Mouse (Mus musculus): ENCODE data around the gene Neurod6. TPM values are rescaled to one million over a fixed set of nuclear protein-coding genes. Genes with fewer than 3 reads are reported as not detected.
A peak's percentile ranks its signal among the peaks of the same experiment; 100 is the strongest.
"Not testable (repeated sequence)": the region's sequence is repeated elsewhere in the genome, so short reads cannot be mapped to it uniquely, and the experiment has no call there.

Gene Neurod6
- not detected in 2 replicates for polyA plus RNA-seq (2012; ENCODE audit: insufficient read depth, insufficient read length, missing spikeins)

- Histone ChIP-seq H3K4me3 (ENCODE audit: insufficient read depth, low read depth, low read length) (no peak within 1 kb of the TSS), H3K27ac (replicated peaks; ENCODE audit: low read depth, low read length) (no peak within 1 kb of the TSS)
These were observed at the start of gene Neurod6 for GRCm38 (mm10) chr6:55680974-55681373. Gene Neurod6 (minus strand): TSS chr6:55681263.

GRCm38 (mm10) chr6:55717209-55717608, 36.1 kb upstream of the Neurod6 start:
- H3K4me1 ChIP-seq (ENCODE audit: control insufficient read depth, insufficient read depth, insufficient read length, low read length) = no peaks in the 10 kb centered on the region
- H3K4me3 ChIP-seq (ENCODE audit: insufficient read depth, low read depth, low read length) = no peak overlapping the region
- no peak overlapping the region for H3K27ac ChIP-seq (replicated peaks; ENCODE audit: low read depth, low read length)

More at GRCm38 (mm10) chr6:55680974-55681373, at the start of gene Neurod6:
- H3K4me1 ChIP-seq (ENCODE audit: control insufficient read depth, insufficient read depth, insufficient read length, low read length) = no peaks in the 10 kb centered on the region

- H3K4me1 ChIP-seq (ENCODE audit: control insufficient read depth, insufficient read depth, insufficient read length, low read length) = no peaks in the 10 kb centered on the region
- no peak overlapping the region for H3K4me3 ChIP-seq (ENCODE audit: insufficient read depth, low read depth, low read length)
- no peak overlapping the region for H3K27ac ChIP-seq (replicated peaks; ENCODE audit: low read depth, low read length)
These were observed 34.4 kb upstream of the Neurod6 start for GRCm38 (mm10) chr6:55715446-55715845.

- not testable (repeated sequence) for H3K4me1 ChIP-seq (ENCODE audit: control insufficient read depth, insufficient read depth, insufficient read length, low read length); H3K4me3 ChIP-seq (ENCODE audit: insufficient read depth, low read depth, low read length); H3K27ac ChIP-seq (replicated peaks; ENCODE audit: low read depth, low read length)
These were observed 29.9 kb upstream of the Neurod6 start for GRCm38 (mm10) chr6:55710913-55711312.

- Histone ChIP-seq H3K27ac (replicated peaks; ENCODE audit: low read depth, low read length) (no peak overlapping the region), H3K4me1 (ENCODE audit: control insufficient read depth, insufficient read depth, insufficient read length, low read length) (no peaks in the 10 kb centered on the region), H3K4me3 (ENCODE audit: insufficient read depth, low read depth, low read length) (no peak overlapping the region)
These were observed 23.7 kb upstream of the Neurod6 start for GRCm38 (mm10) chr6:55704759-55705104.

GRCm38 (mm10) chr6:55704061-55704758, 23.1 kb upstream of the Neurod6 start:
- Histone ChIP-seq H3K4me1 (ENCODE audit: control insufficient read depth, insufficient read depth, insufficient read length, low read length) (no peaks in the 10 kb centered on the region), H3K4me3 (ENCODE audit: insufficient read depth, low read depth, low read length) (no peak overlapping the region), H3K27ac (replicated peaks; ENCODE audit: low read depth, low read length) (no peak overlapping the region)

- H3K4me3 ChIP-seq (ENCODE audit: insufficient read depth, low read depth, low read length) = no peak overlapping the region
- H3K4me1 ChIP-seq (ENCODE audit: control insufficient read depth, insufficient read depth, insufficient read length, low read length) = no peaks in the 10 kb centered on the region
These were observed 19.6 kb upstream of the Neurod6 start for GRCm38 (mm10) chr6:55700392-55701386.

GRCm38 (mm10) chr6:55690015-55690531, 9.0 kb upstream of the Neurod6 start:
- Histone ChIP-seq H3K4me3 (ENCODE audit: insufficient read depth, low read depth, low read length) (no peak overlapping the region), H3K4me1 (ENCODE audit: control insufficient read depth, insufficient read depth, insufficient read length, low read length) (no peaks in the 10 kb centered on the region)

More at GRCm38 (mm10) chr6:55700392-55701386, 19.6 kb upstream of the Neurod6 start:
- H3K27ac ChIP-seq (replicated peaks; ENCODE audit: low read depth, low read length) = no peak overlapping the region

GRCm38 (mm10) chr6:55683506-55683905, 2.4 kb upstream of the Neurod6 start:
- Histone ChIP-seq H3K27ac (replicated peaks; ENCODE audit: low read depth, low read length) (no peak overlapping the region), H3K4me1 (ENCODE audit: control insufficient read depth, insufficient read depth, insufficient read length, low read length) (no peaks in the 10 kb centered on the region), H3K4me3 (ENCODE audit: insufficient read depth, low read depth, low read length) (no peak overlapping the region)

More at GRCm38 (mm10) chr6:55690015-55690531, 9.0 kb upstream of the Neurod6 start:
- no peak overlapping the region for H3K27ac ChIP-seq (replicated peaks; ENCODE audit: low read depth, low read length)

- no peak overlapping the region for H3K27ac ChIP-seq (replicated peaks; ENCODE audit: low read depth, low read length)
- H3K4me1 ChIP-seq (ENCODE audit: control insufficient read depth, insufficient read depth, insufficient read length, low read length) = no peaks in the 10 kb centered on the region
- H3K4me3 ChIP-seq (ENCODE audit: insufficient read depth, low read depth, low read length) = no peak overlapping the region
These were observed 1.8 kb upstream of the Neurod6 start for GRCm38 (mm10) chr6:55682886-55683285.

- Histone ChIP-seq H3K4me3 (ENCODE audit: insufficient read depth, low read depth, low read length) (no peak overlapping the region), H3K4me1 (ENCODE audit: control insufficient read depth, insufficient read depth, insufficient read length, low read length) (no peaks in the 10 kb centered on the region), H3K27ac (replicated peaks; ENCODE audit: low read depth, low read length) (no peak overlapping the region)
These were observed 2.4 kb downstream of the Neurod6 start for GRCm38 (mm10) chr6:55678571-55679185.

GRCm38 (mm10) chr6:55677326-55677725, 3.7 kb downstream of the Neurod6 start:
- H3K4me1 ChIP-seq (ENCODE audit: control insufficient read depth, insufficient read depth, insufficient read length, low read length) = no peaks in the 10 kb centered on the region
- 0 out of 2 replicates have a peak overlapping the region, but pooled peaks have one; percentile 7 for H3K4me3 ChIP-seq (ENCODE audit: insufficient read depth, low read depth, low read length)
- H3K27ac ChIP-seq (replicated peaks; ENCODE audit: low read depth, low read length) = no peak overlapping the region

- no peaks in the 10 kb centered on the region for H3K4me1 ChIP-seq (ENCODE audit: control insufficient read depth, insufficient read depth, insufficient read length, low read length)
- H3K27ac ChIP-seq (replicated peaks; ENCODE audit: low read depth, low read length) = no peak overlapping the region; the same call in 1 of the 2 replicates
- peak overlapping the region; percentile 7 for H3K4me3 ChIP-seq (ENCODE audit: insufficient read depth, low read depth, low read length)
These were observed 4.3 kb downstream of the Neurod6 start for GRCm38 (mm10) chr6:55676663-55677311.

- no peaks in the 10 kb centered on the region for H3K4me1 ChIP-seq (ENCODE audit: control insufficient read depth, insufficient read depth, insufficient read length, low read length)
- H3K27ac ChIP-seq (replicated peaks; ENCODE audit: low read depth, low read length) = no peak overlapping the region; the same call in 1 of the 2 replicates
- H3K4me3 ChIP-seq (ENCODE audit: insufficient read depth, low read depth, low read length) = peak overlapping the region; percentile 7; the same call in 1 of the 2 replicates
These were observed 4.9 kb downstream of the Neurod6 start for GRCm38 (mm10) chr6:55676141-55676662.

All from brown adipose tissue, adult 24 weeks (tissue).